In genomic region chr13:51022401-51023250, GRCm38 (mm10) we compare ENCODE assay signal across 8 mouse cellular contexts.
DNase-seq lines count a peak whose midpoint lies in the region; ATAC-seq lines count a peak whose summit lies in the region.

No protein-coding gene starts in this region.

- H3K36me3 ChIP-seq in forebrain, embryonic 16.5 days (ENCODE audit: control insufficient read depth, insufficient read depth), result no peaks in the 10 kb centered on the region
- no peaks in the 10 kb centered on the region for H3K36me3 ChIP-seq in intestine, embryonic 14.5 days (ENCODE audit: control insufficient read depth, insufficient read depth, low read length)

- no peak overlapping the region for H3K4me3 ChIP-seq in forebrain, embryonic 16.5 days (replicated peaks; ENCODE audit: low read length)
- no peak overlapping the region for H3K4me3 ChIP-seq in intestine, embryonic 14.5 days (ENCODE audit: low read depth, low read length)

- H3K27me3 ChIP-seq in forebrain, embryonic 16.5 days (replicated peaks; ENCODE audit: control insufficient read depth, insufficient read depth, low read length), result no peaks in the 10 kb centered on the region
- H3K27me3 ChIP-seq in intestine, embryonic 14.5 days (replicated peaks; ENCODE audit: control insufficient read depth, insufficient read depth, low read length), result no peaks in the 10 kb centered on the region

- no peak overlapping the region for H3K9ac ChIP-seq in forebrain, embryonic 16.5 days (replicated peaks; ENCODE audit: low read depth, low read length)
- H3K9ac ChIP-seq in intestine, embryonic 14.5 days (ENCODE audit: low read length), result no peak overlapping the region

- no peak overlapping the region for H3K4me2 ChIP-seq in forebrain, embryonic 16.5 days (ENCODE audit: low read length)
- no peak overlapping the region for H3K4me2 ChIP-seq in intestine, embryonic 14.5 days (ENCODE audit: low read length)

- no peaks in the 10 kb centered on the region for H3K4me1 ChIP-seq in forebrain, embryonic 16.5 days (replicated peaks; ENCODE audit: control insufficient read depth, insufficient read depth, low read length)
- H3K4me1 ChIP-seq in intestine, embryonic 14.5 days (replicated peaks; ENCODE audit: control insufficient read depth, insufficient read depth, low read length), result peaks cover 28% of the 10 kb centered on the region

- H3K9me3 ChIP-seq in forebrain, embryonic 16.5 days (ENCODE audit: control insufficient read depth, low read length), result no peaks in the 10 kb centered on the region
- H3K9me3 ChIP-seq in intestine, embryonic 14.5 days (ENCODE audit: control insufficient read depth, low read length), result no peaks in the 10 kb centered on the region

- H3K27ac ChIP-seq in forebrain, embryonic 16.5 days (ENCODE audit: low read length), result no peak overlapping the region
- H3K27ac ChIP-seq in intestine, embryonic 14.5 days (ENCODE audit: low read depth), result peak overlapping the region; percentile 73

- 39% methylated on average over 13 of the region's 13 CpGs for WGBS in forebrain, embryonic 16.5 days
- 46% methylated on average over 13 of the region's 13 CpGs for WGBS in intestine, embryonic 14.5 days

- DNase-seq in cerebellum, postnatal 10 days, result peak; percentile 25 to 38
- DNase-seq in cerebellum, adult 18-20 months, result no peak
- DNase-seq in MN1 (ENCODE audit: low spot score), result peak; percentile 41
- DNase-seq in intestine, embryonic 14.5 days (ENCODE audit: low spot score), result no peak
- peak; percentile 29 for DNase-seq in neural tube, embryonic 10.5 days (ENCODE audit: extremely low spot score, low spot score)
- no peak for DNase-seq in retina, embryonic 14.5 days (ENCODE audit: low spot score)
- DNase-seq in thymus, adult 18-20 months, result no peak

- ATAC-seq in forebrain, embryonic 16.5 days, result peak; percentile 82
- ATAC-seq in intestine, embryonic 14.5 days (replicated peaks; ENCODE audit: low FRiP score, low TSS enrichment, low read depth), result no peak; the same call in 1 of the 2 replicates

Comparison
In these comparisons a context has a peak if more than half of its experiments do, and no peak if none do; other contexts are left out.
1. DNase-seq: peak in cerebellum, postnatal 10 days (2 of 2), MN1 (single experiment) and neural tube, embryonic 10.5 days (single experiment); none in cerebellum, adult 18-20 months (0 of 2), intestine, embryonic 14.5 days (single experiment), retina, embryonic 14.5 days (single experiment) and thymus, adult 18-20 months (0 of 2).